Mouse (Mus musculus): ENCODE measurements at regions not wholly inside any gene's neighbourhood (a gene's known extent, or its start where the extent isn't known, plus 50 kb on each side); places are given as distances from the start of the nearest gene placed in this dataset.
A peak's percentile ranks its signal among the peaks of the same experiment; 100 is the strongest.

DNA sequence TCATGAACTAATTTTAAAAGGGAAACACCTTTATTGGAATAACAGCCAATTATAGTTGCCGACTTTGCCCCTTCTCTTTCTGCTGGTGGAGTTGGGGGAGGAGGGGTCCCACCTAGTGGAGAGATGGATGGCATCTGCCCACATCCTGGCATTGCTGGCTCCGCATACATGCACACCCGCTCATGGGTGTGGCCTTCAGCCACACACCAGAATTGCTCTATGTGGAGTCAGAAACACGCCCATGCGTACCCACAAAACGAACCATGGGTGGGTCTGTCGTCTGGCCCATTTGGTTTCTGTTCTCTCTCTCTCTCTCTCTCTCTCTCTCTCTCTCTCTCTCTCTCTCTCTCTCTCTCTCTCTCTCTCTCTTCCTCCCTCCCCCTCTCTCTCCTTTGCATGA lies 273.9 kb downstream of the Tshz3 start:
- no peak overlapping the region for H3K27ac ChIP-seq (ENCODE audit: low read depth, low read length)
- ATAC-seq (ENCODE audit: low read depth), result no peak
- 67% methylated on average over 7 of the region's 7 CpGs for WGBS

DNA sequence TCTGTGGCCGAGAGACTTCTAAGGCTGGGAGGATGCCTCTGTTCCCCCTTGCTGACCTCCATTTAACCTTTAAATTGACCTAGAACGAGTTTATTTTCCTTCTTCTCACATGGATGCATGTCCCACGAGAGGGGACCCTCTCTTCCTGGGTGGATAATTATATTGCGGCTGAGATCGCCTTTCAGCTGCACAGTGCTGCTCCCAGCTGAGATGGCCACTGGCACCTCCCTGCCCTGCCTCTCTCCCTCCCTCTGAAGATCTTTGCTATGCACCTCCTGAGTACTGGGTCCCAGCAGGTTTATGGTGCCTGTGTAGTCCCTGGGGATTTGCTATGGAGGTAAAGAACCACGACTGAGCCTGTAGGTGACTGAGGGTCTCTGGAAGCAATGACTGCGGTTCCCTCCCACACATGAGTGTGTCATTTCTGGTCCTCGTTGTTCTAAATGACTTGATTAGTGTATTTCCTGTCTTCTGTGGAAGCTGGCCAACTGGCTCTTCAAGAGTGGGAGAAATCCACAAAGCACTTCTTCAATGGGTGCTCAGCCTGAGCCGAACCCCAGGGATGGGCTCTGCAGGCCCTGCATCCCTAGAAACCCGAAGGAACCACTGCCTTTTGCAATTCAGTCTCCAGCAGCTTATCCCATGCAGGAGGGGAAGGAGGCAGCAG lies 275.9 kb downstream of the Tshz3 start:
- 0 out of 2 replicates have a peak overlapping the region, but pooled peaks have one; percentile 10 for H3K27ac ChIP-seq (ENCODE audit: low read depth, low read length)

More for the DNA sequence above, 273.9 kb downstream of the Tshz3 start:
- no peaks in the 10 kb centered on the region for H3K36me3 ChIP-seq (ENCODE audit: control insufficient read depth, insufficient read depth, low read length)
- no peak overlapping the region for H3K4me3 ChIP-seq (ENCODE audit: low read depth, low read length)
- H3K9ac ChIP-seq (replicated peaks; ENCODE audit: low read depth, low read length), result no peak overlapping the region
- no peaks in the 10 kb centered on the region for H3K9me3 ChIP-seq (ENCODE audit: control insufficient read depth, low read length)
- no peak overlapping the region for H3K4me2 ChIP-seq (ENCODE audit: low read depth, low read length)
- H3K27me3 ChIP-seq (ENCODE audit: control insufficient read depth, insufficient read depth, low read length), result no peaks in the 10 kb centered on the region
- peaks cover 15% of the 10 kb centered on the region; the same call in 1 of the 2 replicates for H3K4me1 ChIP-seq (ENCODE audit: control insufficient read depth, insufficient read depth, low read length)

DNA sequence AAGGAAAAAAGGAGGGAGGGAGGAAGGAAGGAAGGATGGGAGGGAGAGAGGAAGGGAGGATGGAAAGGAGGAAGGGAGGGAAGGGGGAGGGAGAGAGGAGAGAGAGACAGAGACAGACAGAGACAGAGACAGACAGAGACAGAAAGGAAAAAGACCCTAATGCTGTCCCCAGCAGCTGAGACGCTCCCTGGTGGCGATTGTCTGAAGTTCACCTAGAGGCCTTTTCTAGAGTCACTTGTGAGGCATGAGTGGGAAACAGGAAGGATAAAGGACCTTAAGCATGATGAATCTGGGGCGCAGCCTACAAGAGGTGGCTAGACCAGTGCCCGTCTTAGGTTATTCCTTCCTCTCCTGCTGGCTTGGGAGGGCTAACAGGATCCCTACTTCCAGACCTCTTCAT lies 276.7 kb downstream of the Tshz3 start:
- H3K4me1 ChIP-seq (ENCODE audit: control insufficient read depth, insufficient read depth, low read length), result peaks cover 6% of the 10 kb centered on the region; the same call in 1 of the 2 replicates
- no peaks in the 10 kb centered on the region for H3K36me3 ChIP-seq (ENCODE audit: control insufficient read depth, insufficient read depth, low read length)
- no peak overlapping the region for H3K4me3 ChIP-seq (ENCODE audit: low read depth, low read length)
- H3K9me3 ChIP-seq (ENCODE audit: control insufficient read depth, low read length), result no peaks in the 10 kb centered on the region
- no peak overlapping the region for H3K4me2 ChIP-seq (ENCODE audit: low read depth, low read length)
- WGBS, result 60% methylated on average over 4 of the region's 4 CpGs
- no peak overlapping the region for H3K27ac ChIP-seq (ENCODE audit: low read depth, low read length)
- H3K9ac ChIP-seq (replicated peaks; ENCODE audit: low read depth, low read length), result no peak overlapping the region
- ATAC-seq (ENCODE audit: low read depth), result no peak
- H3K27me3 ChIP-seq (ENCODE audit: control insufficient read depth, insufficient read depth, low read length), result no peaks in the 10 kb centered on the region

More for the DNA sequence above, 275.9 kb downstream of the Tshz3 start:
- no peaks in the 10 kb centered on the region for H3K36me3 ChIP-seq (ENCODE audit: control insufficient read depth, insufficient read depth, low read length)
- H3K4me3 ChIP-seq (ENCODE audit: low read depth, low read length), result no peak overlapping the region
- H3K27me3 ChIP-seq (ENCODE audit: control insufficient read depth, insufficient read depth, low read length), result no peaks in the 10 kb centered on the region
- ATAC-seq (ENCODE audit: low read depth), result no peak
- H3K9me3 ChIP-seq (ENCODE audit: control insufficient read depth, low read length), result no peaks in the 10 kb centered on the region
- WGBS, result 34% methylated on average over 10 of the region's 10 CpGs
- H3K4me1 ChIP-seq (ENCODE audit: control insufficient read depth, insufficient read depth, low read length), result peaks cover 11% of the 10 kb centered on the region; the same call in 1 of the 2 replicates
- H3K4me2 ChIP-seq (ENCODE audit: low read depth, low read length), result no peak overlapping the region
- H3K9ac ChIP-seq (replicated peaks; ENCODE audit: low read depth, low read length), result no peak overlapping the region

DNA sequence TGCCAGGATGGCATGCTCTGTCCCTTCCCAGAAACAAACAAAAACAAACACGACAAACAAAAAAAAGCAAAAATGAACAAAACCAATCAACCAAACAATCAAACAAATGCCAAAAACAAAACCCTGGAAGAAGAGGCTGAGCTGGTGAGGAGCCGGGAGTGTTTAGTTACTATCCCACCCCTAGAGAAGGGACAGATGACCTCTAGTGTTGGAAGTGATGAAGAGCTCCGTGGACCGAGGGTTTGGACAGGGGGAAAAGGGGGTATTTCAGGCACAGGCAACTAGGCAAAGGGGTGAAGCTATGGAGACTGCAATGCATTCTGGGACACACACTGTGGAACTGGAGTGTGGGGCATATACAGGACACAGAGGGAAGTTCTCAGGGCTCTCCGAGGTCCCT lies 277.6 kb downstream of the Tshz3 start:
- WGBS, result 21% methylated on average over 5 of the region's 5 CpGs
- Histone ChIP-seq H3K36me3 (ENCODE audit: control insufficient read depth, insufficient read depth, low read length) (no peaks in the 10 kb centered on the region), H3K4me1 (ENCODE audit: control insufficient read depth, insufficient read depth, low read length) (0 out of 2 replicates have a peak, but pooled peaks cover 6% of the 10 kb centered on the region), H3K4me2 (ENCODE audit: low read depth, low read length) (no peak overlapping the region), H3K27ac (ENCODE audit: low read depth, low read length) (no peak overlapping the region), H3K4me3 (ENCODE audit: low read depth, low read length) (no peak overlapping the region), H3K9me3 (ENCODE audit: control insufficient read depth, low read length) (no peaks in the 10 kb centered on the region), H3K27me3 (ENCODE audit: control insufficient read depth, insufficient read depth, low read length) (no peaks in the 10 kb centered on the region), H3K9ac (replicated peaks; ENCODE audit: low read depth, low read length) (no peak overlapping the region)
- no peak for ATAC-seq (ENCODE audit: low read depth)

DNA sequence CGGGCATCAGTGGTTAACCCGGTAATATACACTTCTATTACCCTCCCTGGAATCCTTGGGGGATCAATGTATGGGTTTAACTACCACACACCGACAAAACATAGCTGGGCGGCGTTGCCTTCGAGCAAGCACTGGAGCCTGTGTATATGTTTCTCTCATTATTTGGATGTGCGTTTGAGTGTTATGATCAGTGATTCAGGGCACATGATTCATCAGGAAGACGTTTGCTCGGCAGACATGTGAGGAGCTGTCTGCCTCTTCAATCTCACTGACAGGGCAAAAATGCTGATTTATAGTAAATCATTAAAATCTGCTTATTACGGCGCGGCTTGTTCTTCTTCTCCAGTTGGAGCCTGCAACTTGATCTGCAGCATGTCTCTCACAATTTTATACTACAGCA lies 279.9 kb downstream of the Tshz3 start:
- no peaks in the 10 kb centered on the region for H3K36me3 ChIP-seq (ENCODE audit: control insufficient read depth, insufficient read depth, low read length)
- H3K27ac ChIP-seq (ENCODE audit: low read depth, low read length), result no peak overlapping the region
- H3K9me3 ChIP-seq (ENCODE audit: control insufficient read depth, low read length), result no peaks in the 10 kb centered on the region
- no peak overlapping the region for H3K4me2 ChIP-seq (ENCODE audit: low read depth, low read length)
- H3K4me3 ChIP-seq (ENCODE audit: low read depth, low read length), result no peak overlapping the region
- WGBS, result 37% methylated on average over 12 of the region's 12 CpGs
- no peak overlapping the region for H3K9ac ChIP-seq (replicated peaks; ENCODE audit: low read depth, low read length)
- H3K27me3 ChIP-seq (ENCODE audit: control insufficient read depth, insufficient read depth, low read length), result no peaks in the 10 kb centered on the region
- 0 out of 2 replicates have a peak, but pooled peaks cover 3% of the 10 kb centered on the region for H3K4me1 ChIP-seq (ENCODE audit: control insufficient read depth, insufficient read depth, low read length)
- 0 out of 2 replicates have a peak, but pooled peaks have one; percentile 55 for ATAC-seq (ENCODE audit: low read depth)

DNA sequence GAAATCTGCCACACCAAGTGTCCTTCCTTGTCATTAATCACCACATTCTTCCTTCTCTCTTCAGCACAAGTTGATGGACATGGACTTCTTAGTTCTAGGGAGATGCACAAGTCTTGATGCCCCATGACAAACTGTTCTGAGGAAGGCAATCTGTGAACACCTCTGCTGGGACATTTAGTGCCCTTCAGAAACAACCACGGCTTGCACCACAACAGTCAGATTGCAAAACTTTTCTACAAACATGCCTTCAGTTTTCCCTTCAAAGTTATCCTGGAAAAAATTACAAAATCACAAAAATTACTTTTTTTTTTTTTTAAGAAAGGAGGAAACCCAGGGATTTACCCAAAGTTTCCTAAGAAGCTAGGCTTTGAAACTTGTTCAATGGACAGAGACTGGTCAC lies 291.5 kb downstream of the Tshz3 start:
- Histone ChIP-seq H3K4me2 (ENCODE audit: low read depth, low read length) (no peak overlapping the region), H3K9ac (replicated peaks; ENCODE audit: low read depth, low read length) (no peak overlapping the region), H3K27me3 (ENCODE audit: control insufficient read depth, insufficient read depth, low read length) (no peaks in the 10 kb centered on the region), H3K4me1 (ENCODE audit: control insufficient read depth, insufficient read depth, low read length) (no peaks in the 10 kb centered on the region), H3K27ac (ENCODE audit: low read depth, low read length) (no peak overlapping the region), H3K9me3 (ENCODE audit: control insufficient read depth, low read length) (no peaks in the 10 kb centered on the region), H3K4me3 (ENCODE audit: low read depth, low read length) (no peak overlapping the region), H3K36me3 (ENCODE audit: control insufficient read depth, insufficient read depth, low read length) (no peaks in the 10 kb centered on the region)
- WGBS, result 89% methylated on average over 1 of the region's 1 CpGs
- ATAC-seq (ENCODE audit: low read depth), result no peak

DNA sequence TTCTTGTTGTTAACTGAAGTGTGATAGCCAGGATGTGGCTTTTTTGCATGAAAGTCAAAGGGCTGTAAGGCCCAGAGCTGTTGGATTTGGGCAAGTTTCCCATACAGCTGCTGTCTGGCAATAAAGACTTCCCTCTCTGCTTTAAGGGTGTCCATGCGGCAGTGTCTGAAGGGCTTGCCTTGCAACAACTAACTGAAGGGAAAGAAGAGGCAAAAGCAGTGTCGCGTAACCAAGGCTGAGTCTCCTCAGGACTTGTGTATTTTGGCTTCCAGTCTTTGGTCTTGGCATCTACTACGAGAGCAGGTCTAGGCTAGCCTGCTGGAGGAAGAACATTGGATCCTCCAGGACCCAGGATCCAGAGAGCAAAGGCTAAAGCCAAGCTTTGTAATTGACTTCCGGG lies 306.7 kb downstream of the Tshz3 start:
- WGBS, result 94% methylated on average over 5 of the region's 5 CpGs
- Histone ChIP-seq H3K4me3 (ENCODE audit: low read depth, low read length) (no peak overlapping the region), H3K4me1 (ENCODE audit: control insufficient read depth, insufficient read depth, low read length) (no peaks in the 10 kb centered on the region), H3K27me3 (ENCODE audit: control insufficient read depth, insufficient read depth, low read length) (no peaks in the 10 kb centered on the region), H3K4me2 (ENCODE audit: low read depth, low read length) (no peak overlapping the region), H3K9me3 (ENCODE audit: control insufficient read depth, low read length) (no peaks in the 10 kb centered on the region), H3K36me3 (ENCODE audit: control insufficient read depth, insufficient read depth, low read length) (no peaks in the 10 kb centered on the region), H3K9ac (replicated peaks; ENCODE audit: low read depth, low read length) (no peak overlapping the region), H3K27ac (ENCODE audit: low read depth, low read length) (no peak overlapping the region)
- ATAC-seq (ENCODE audit: low read depth), result no peak

DNA sequence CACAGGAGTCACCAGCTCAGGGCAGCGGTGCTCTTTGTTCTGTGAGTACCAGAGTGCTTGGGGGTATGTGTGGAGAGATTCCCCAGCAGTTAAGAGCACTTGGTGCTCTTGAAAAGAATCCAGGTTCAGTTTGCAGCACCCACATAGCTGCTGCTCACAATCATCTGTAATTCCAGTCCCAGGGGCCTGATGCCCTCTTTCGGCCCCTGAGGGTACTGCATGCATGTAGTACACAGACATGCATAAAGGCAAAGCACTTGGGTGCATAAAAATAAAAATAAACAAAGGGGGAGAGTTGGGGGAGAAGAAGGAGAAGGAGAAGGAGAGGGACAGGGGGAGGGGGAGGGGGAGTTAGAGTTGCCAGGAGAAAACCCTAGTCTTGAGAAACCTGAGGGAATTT lies 307.8 kb downstream of the Tshz3 start:
- H3K9ac ChIP-seq (replicated peaks; ENCODE audit: low read depth, low read length), result no peak overlapping the region
- no peak for ATAC-seq (ENCODE audit: low read depth)
- 97% methylated on average over 2 of the region's 2 CpGs for WGBS

DNA sequence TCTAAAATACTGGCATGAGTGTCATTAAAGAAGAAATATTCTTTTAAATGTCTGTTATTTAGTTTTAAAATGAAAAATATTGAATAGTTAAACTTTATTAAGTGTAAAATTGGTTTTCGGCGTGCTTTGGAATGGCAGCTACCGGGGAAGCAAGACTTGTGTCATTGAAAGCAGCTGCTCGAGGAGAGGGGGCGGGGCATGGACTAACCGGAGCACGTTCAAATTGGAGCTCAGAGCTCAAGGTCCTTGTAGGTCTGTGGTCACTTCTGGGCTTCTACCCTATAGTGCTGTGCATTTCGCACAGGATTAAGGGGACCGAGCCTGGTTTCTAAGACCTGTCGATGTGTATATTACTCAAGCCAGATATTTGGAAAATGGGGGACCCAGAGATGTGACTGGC lies 309.0 kb downstream of the Tshz3 start:
- no peak for ATAC-seq (ENCODE audit: low read depth)
- Histone ChIP-seq H3K4me1 (ENCODE audit: control insufficient read depth, insufficient read depth, low read length) (no peaks in the 10 kb centered on the region), H3K4me2 (ENCODE audit: low read depth, low read length) (no peak overlapping the region), H3K27ac (ENCODE audit: low read depth, low read length) (no peak overlapping the region), H3K27me3 (ENCODE audit: control insufficient read depth, insufficient read depth, low read length) (no peaks in the 10 kb centered on the region), H3K36me3 (ENCODE audit: control insufficient read depth, insufficient read depth, low read length) (no peaks in the 10 kb centered on the region), H3K9me3 (ENCODE audit: control insufficient read depth, low read length) (no peaks in the 10 kb centered on the region), H3K4me3 (ENCODE audit: low read depth, low read length) (no peak overlapping the region), H3K9ac (replicated peaks; ENCODE audit: low read depth, low read length) (no peak overlapping the region)
- WGBS, result 66% methylated on average over 10 of the region's 10 CpGs

More for the DNA sequence above, 307.8 kb downstream of the Tshz3 start:
- no peak overlapping the region for H3K27ac ChIP-seq (ENCODE audit: low read depth, low read length)
- H3K9me3 ChIP-seq (ENCODE audit: control insufficient read depth, low read length), result no peaks in the 10 kb centered on the region
- no peak overlapping the region for H3K4me2 ChIP-seq (ENCODE audit: low read depth, low read length)
- H3K27me3 ChIP-seq (ENCODE audit: control insufficient read depth, insufficient read depth, low read length), result no peaks in the 10 kb centered on the region
- no peak overlapping the region for H3K4me3 ChIP-seq (ENCODE audit: low read depth, low read length)
- H3K36me3 ChIP-seq (ENCODE audit: control insufficient read depth, insufficient read depth, low read length), result no peaks in the 10 kb centered on the region
- no peaks in the 10 kb centered on the region for H3K4me1 ChIP-seq (ENCODE audit: control insufficient read depth, insufficient read depth, low read length)

All from neural tube, embryonic 14.5 days (tissue).